Mouse (Mus musculus) frontal cortex, postnatal 36 days (tissue): ENCODE measurements at regions not wholly inside any gene's neighbourhood (a gene's known extent, or its start where the extent isn't known, plus 50 kb on each side); places are given as distances from the start of the nearest gene placed in this dataset.
"Not testable (repeated sequence)": the region's sequence is repeated elsewhere in the genome, so short reads cannot be mapped to it uniquely, and the experiment has no call there.

Experiments
- DNase-seq, 2 experiments: peaks; one replicate each; pipeline ENCODE4 v3.0.0; 2022; ENCODE audit warnings: low spot score in 2 of 2

- not testable (repeated sequence) for DNase-seq
Measured at GRCm38 (mm10) chr10:38704762-38705130, 116.8 kb downstream of the Rfpl4b start.

- DNase-seq = no peak
Measured at GRCm38 (mm10) chr10:38703954-38704761, 117.4 kb downstream of the Rfpl4b start.

DNA sequence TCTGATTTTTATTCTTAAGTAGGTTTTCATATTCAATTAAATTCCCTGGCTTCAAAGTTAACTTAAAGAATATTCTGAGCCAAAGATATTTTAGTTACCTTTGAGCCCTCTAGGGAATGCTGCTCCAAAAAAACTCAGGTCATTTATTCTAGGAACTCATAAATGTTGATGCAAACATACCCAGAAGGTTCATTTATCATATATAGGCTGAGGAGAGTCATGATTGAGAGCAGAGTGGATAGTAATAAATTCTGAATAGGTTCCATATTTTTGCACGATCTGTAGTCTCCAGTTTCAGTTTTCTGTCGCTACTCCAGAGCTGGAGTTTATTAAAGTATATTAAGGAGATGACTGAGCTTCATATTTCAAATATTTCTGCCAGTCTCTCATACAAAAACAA is 144.1 kb downstream of the Rfpl4b start:
- DNase-seq = no peak

GRCm38 (mm10) chr10:38668610-38669009 is 153.0 kb downstream of the Rfpl4b start:
- no peak for DNase-seq

GRCm38 (mm10) chr10:38667841-38668240 is 153.7 kb downstream of the Rfpl4b start:
- DNase-seq = no peak

GRCm38 (mm10) chr10:38635695-38636094 is 185.9 kb downstream of the Rfpl4b start:
- no peak for DNase-seq

DNA sequence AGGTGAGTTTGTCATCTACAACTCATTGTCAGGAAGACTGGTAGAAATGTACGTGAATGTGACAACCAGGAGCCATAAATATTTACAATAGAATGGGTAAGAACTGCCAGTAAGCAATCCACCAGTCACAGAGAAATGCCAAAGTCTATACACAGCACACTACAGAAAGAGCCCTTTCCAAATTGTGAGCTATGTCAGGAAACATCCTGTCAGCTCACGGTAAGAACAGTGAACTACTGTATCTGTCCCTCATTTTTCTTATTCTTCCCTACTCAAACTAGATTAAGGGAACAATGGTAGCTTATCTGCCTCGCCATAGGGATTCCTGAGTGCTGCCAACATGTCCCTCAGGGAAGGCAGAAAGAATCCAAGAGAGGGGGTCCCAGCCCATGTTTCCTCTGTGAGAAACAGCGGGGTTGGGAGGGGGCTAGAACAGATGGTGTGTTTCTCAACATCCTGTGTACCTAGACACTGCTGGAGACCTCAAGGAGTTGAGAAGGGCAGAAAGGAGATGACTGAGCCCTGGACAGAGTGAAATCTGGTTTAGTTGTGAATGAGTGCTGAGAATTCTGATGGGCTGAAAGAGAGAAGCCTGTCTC is 191.6 kb downstream of the Rfpl4b start:
- DNase-seq = no peak

- DNase-seq = no peak
Measured at GRCm38 (mm10) chr10:38623399-38623798, 198.2 kb downstream of the Rfpl4b start.

DNA sequence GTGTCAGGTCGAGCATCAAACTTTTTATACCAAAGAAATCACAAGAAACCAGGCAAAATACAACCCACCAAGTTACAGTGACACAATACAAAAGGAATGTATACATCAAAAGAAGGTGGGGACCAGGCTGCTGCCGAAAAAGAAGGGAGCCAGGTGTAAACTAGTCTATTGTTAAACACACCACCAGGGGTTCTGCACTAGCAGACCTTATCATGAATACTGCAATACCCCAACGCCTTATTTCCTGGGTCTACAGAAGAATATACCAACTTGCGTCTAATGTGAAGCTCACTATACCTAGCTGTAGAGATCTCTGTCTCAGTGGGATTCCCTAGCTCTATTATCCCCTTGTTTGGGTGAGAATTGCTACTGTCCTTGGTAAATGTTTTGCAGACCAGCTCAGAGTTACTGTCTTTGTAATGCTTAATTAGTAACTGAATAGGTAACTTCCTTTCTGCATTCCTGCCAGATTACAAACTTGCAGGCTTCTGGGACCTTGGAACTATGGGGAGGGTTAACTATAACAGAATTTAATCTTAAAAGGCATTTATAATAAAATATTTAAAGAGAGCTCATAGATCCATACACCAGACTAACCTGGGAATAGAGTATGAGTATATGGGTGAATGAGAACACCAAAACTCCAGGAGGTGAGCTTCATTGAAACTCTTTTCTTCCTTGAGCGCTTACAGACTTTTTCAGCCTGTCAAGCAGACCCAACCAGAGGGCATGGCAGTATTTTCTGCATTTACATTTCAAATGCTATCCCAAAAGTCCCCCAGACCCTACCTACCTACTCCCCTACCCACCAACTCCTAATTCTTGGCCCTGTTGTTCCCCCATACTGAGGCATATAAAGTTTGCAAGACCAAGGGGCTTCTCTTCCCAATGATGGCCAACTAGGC is 211.7 kb downstream of the Rfpl4b start:
- no peak for DNase-seq

GRCm38 (mm10) chr10:38586061-38586460 is 235.5 kb downstream of the Rfpl4b start:
- DNase-seq = no peak

DNA sequence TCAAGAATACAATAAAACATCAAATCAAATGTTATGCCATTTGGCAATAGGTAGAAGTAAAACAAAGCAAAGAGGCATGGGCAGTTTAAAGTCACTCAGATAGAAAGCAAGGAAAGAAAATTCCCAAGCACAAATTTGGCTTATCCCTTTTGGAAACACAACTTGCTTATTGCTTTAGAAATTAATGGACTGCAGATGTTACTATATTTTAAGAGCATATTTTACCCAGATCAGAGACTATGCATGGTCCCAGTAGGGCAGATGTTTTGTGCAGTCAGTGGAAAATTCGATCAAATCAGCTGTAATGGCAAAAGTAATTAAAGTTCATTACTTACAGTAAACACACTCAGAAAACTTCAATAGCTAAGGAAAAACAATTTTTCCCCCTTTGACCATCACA is 245.9 kb downstream of the Rfpl4b start:
- no peak for DNase-seq

GRCm38 (mm10) chr10:38573728-38574127 is 247.9 kb downstream of the Rfpl4b start:
- DNase-seq = no peak

GRCm38 (mm10) chr10:38573146-38573545 is 248.4 kb downstream of the Rfpl4b start:
- DNase-seq = peak; percentile 9 to 37

DNA sequence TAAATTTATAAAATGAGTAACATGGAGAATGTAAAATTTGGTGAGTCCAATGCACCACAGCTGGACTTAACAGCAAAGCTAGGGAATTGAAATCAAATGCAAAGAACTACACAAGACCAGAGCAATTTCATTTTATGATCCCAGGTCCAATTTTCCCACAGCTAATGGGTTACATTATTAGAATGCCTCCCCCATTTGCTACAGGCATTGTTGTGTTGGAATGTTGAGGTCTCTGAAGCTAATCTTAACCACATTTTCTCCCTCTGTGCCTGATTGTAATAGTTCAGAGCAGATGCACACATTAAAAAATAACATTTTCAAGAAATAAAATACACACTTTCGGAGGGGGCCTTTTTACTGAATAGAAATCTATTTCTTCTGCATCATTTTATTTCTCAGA is 254.3 kb downstream of the Rfpl4b start:
- DNase-seq = no peak

GRCm38 (mm10) chr10:38566361-38566760 is 255.2 kb downstream of the Rfpl4b start:
- no peak for DNase-seq

DNA sequence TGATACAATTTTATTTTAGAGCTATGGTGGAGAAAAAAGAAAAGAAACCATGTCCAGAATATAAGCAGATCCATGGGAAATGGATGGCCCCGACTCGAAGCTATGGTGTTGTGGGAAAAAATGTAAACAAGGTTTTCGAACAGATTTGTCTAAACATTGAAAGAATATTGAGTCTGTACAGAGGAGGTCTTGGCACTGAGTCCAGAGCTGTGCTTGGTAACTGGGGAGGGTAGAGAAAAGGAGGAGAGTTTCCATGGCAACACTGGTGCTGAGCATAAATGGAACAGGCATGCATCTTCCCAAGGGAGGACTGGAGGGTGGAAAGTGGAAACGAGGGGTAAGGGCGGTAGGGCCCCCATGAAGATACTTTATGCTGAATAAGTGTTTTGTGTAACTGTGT is 266.5 kb downstream of the Rfpl4b start:
- peak; percentile 51 to 61 for DNase-seq

- DNase-seq = peak; percentile 17 to 65
Measured at GRCm38 (mm10) chr10:38553688-38554680, 267.6 kb downstream of the Rfpl4b start.

DNA sequence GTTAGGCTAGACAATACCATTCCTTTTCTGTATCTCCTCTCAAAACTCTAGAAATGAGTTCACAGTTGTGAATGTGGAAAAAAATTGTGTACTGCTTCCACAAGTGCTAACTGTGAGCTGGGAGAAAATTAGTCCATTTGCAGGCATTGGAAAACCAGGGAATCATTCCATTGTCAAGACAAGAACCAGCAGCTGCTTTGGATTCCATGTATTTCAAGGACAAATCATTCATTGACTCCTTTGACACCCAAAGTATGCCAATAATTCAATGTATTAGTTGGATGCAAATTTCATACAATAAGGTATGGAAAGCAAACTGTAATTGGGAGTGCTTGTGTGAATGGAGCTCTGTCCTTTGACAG is 268.3 kb downstream of the Rfpl4b start:
- no peak for DNase-seq

- DNase-seq = no peak
Measured at GRCm38 (mm10) chr10:38552350-38553076, 269.1 kb downstream of the Rfpl4b start.

- no peak for DNase-seq
Measured at GRCm38 (mm10) chr10:38540031-38540430, 281.5 kb downstream of the Rfpl4b start.

GRCm38 (mm10) chr10:38538766-38539165 is 282.8 kb downstream of the Rfpl4b start:
- DNase-seq = no peak
